In genomic region chr6:32588056-32588671, GRCm38 (mm10) we compare ENCODE assay signal across 8 mouse cellular contexts. TPM values are rescaled to one million over a fixed set of nuclear protein-coding genes. Genes with fewer than 3 reads are reported as not detected.
DNase-seq lines count a peak whose midpoint lies in the region; ATAC-seq and TF ChIP-seq lines count a peak whose summit lies in the region.

TSS of gene Plxna4 (minus strand) at chr6:32588192.

- H3K27ac ChIP-seq in spleen, adult 2 months (ENCODE audit: insufficient read depth, low read length), result no peak within 1 kb of the TSS
- 0 out of 2 replicates have a peak within 1 kb of the TSS, but pooled peaks have one; percentile 11 for H3K27ac ChIP-seq in embryonic facial prominence, embryonic 15.5 days (replicated peaks)
- H3K27ac ChIP-seq in heart, embryonic 10.5 days, result peak within 1 kb of the TSS; percentile 94
- H3K27ac ChIP-seq in kidney, embryonic 15.5 days, result no peak within 1 kb of the TSS

- peak within 1 kb of the TSS; percentile 42 for H3K4me3 ChIP-seq in spleen, adult 2 months (ENCODE audit: extremely low read depth, insufficient read depth, insufficient read length)
- H3K4me3 ChIP-seq in embryonic facial prominence, embryonic 15.5 days (replicated peaks), result peak within 1 kb of the TSS; percentile 64
- peak within 1 kb of the TSS; percentile 97 for H3K4me3 ChIP-seq in heart, embryonic 10.5 days
- peak within 1 kb of the TSS; percentile 69 for H3K4me3 ChIP-seq in kidney, embryonic 15.5 days (replicated peaks)
- H3K4me3 ChIP-seq in myocyte, result peak within 1 kb of the TSS; percentile 21

- no peak for TF ChIP-seq CTCF in spleen, adult 2 months (IDR thresholded peaks at IDR 0.05; ENCODE audit: extremely low read depth, insufficient read depth, insufficient read length, insufficient replicate concordance)

- TF ChIP-seq POLR2A in spleen, adult 2 months (IDR thresholded peaks at IDR 0.05; ENCODE audit: low read depth, low read length), result no peak
- no peak for TF ChIP-seq POLR2A in myocyte (IDR thresholded peaks at IDR 0.05; ENCODE audit: insufficient read length, low read depth)

- no peaks in the 10 kb centered on the region for H3K9me3 ChIP-seq in embryonic facial prominence, embryonic 15.5 days (replicated peaks)
- no peaks in the 10 kb centered on the region for H3K9me3 ChIP-seq in heart, embryonic 10.5 days
- H3K9me3 ChIP-seq in kidney, embryonic 15.5 days (replicated peaks), result no peaks in the 10 kb centered on the region

- H3K4me1 ChIP-seq in spleen, adult 2 months (ENCODE audit: control insufficient read depth, insufficient read depth, insufficient read length), result no peaks in the 10 kb centered on the region
- peaks cover 38% of the 10 kb centered on the region for H3K4me1 ChIP-seq in embryonic facial prominence, embryonic 15.5 days
- peaks cover 66% of the 10 kb centered on the region for H3K4me1 ChIP-seq in heart, embryonic 10.5 days
- peaks cover 27% of the 10 kb centered on the region for H3K4me1 ChIP-seq in kidney, embryonic 15.5 days

- H3K4me2 ChIP-seq in embryonic facial prominence, embryonic 15.5 days (replicated peaks), result peak within 1 kb of the TSS; percentile 99
- H3K4me2 ChIP-seq in kidney, embryonic 15.5 days, result peak within 1 kb of the TSS; percentile 100
- H3K4me2 ChIP-seq in myocyte (ENCODE audit: low read depth), result peak within 1 kb of the TSS; percentile 77

- no peaks in the 10 kb centered on the region for H3K79me2 ChIP-seq in myocyte (ENCODE audit: control insufficient read depth, insufficient read depth)

- peak within 1 kb of the TSS; percentile 6 for H3ac ChIP-seq in myocyte (ENCODE audit: control insufficient read depth, insufficient read length)

- ATAC-seq in embryonic facial prominence, embryonic 15.5 days (ENCODE audit: insufficient number of reproducible peaks, low FRiP score, low TSS enrichment, low read depth), result peak; percentile 51
- peak; percentile 85 for ATAC-seq in kidney, embryonic 15.5 days (replicated peaks; ENCODE audit: low FRiP score)

- H3K36me3 ChIP-seq in spleen, adult 2 months (ENCODE audit: control insufficient read depth, insufficient read depth, low read length), result no peaks in the 10 kb centered on the region
- no peaks in the 10 kb centered on the region for H3K36me3 ChIP-seq in embryonic facial prominence, embryonic 15.5 days
- no peaks in the 10 kb centered on the region for H3K36me3 ChIP-seq in heart, embryonic 10.5 days
- H3K36me3 ChIP-seq in kidney, embryonic 15.5 days, result no peaks in the 10 kb centered on the region
- H3K36me3 ChIP-seq in myocyte (ENCODE audit: control insufficient read depth, insufficient read depth), result no peaks in the 10 kb centered on the region

- no peak for DNase-seq in spleen, adult 2 months (ENCODE audit: low read depth in 1 of 2, low spot score in 2 of 2)
- DNase-seq in spleen, postnatal 36 days (ENCODE audit: low spot score in 2 of 2), result no peak
- DNase-seq in heart, embryonic 10.5 days (ENCODE audit: low spot score), result peak; percentile 86
- peak; percentile 60 for DNase-seq in liver
- peak; percentile 45 for DNase-seq in testis, postnatal 14 days (ENCODE audit: low spot score)

- H3K27me3 ChIP-seq in spleen, adult 2 months (ENCODE audit: control insufficient read depth, insufficient read depth, low read length), result peaks cover 10% of the 10 kb centered on the region
- peaks cover 81% of the 10 kb centered on the region for H3K27me3 ChIP-seq in embryonic facial prominence, embryonic 15.5 days
- peaks cover 31% of the 10 kb centered on the region; the same call in 1 of the 2 replicates for H3K27me3 ChIP-seq in heart, embryonic 10.5 days (ENCODE audit: insufficient read depth, poor library complexity, severe bottlenecking)
- H3K27me3 ChIP-seq in kidney, embryonic 15.5 days, result peaks cover 92% of the 10 kb centered on the region
- H3K27me3 ChIP-seq in myocyte (ENCODE audit: control insufficient read depth, insufficient read depth, insufficient read length), result peaks cover 27% of the 10 kb centered on the region

- peak within 1 kb of the TSS; percentile 51 for H3K9ac ChIP-seq in embryonic facial prominence, embryonic 15.5 days
- H3K9ac ChIP-seq in kidney, embryonic 15.5 days, result peak within 1 kb of the TSS; percentile 69

- 3% methylated on average over 24 of the region's 55 CpGs for WGBS in spleen, adult 2 months
- WGBS in embryonic facial prominence, embryonic 15.5 days, result 1% methylated on average over 31 of the region's 55 CpGs
- WGBS in heart, embryonic 10.5 days, result under 1% methylated on average over 47 of the region's 55 CpGs
- WGBS in kidney, embryonic 15.5 days, result 1% methylated on average over 21 of the region's 55 CpGs

TF ChIP-seq in myocyte, 11 proteins besides CTCF, POLR2A, EP300 and RAD21:
- TF ChIP-seq POLR2AphosphoS2 (IDR thresholded peaks at IDR 0.05; ENCODE audit: insufficient read length, low read depth) (no peak), CEBPB (IDR thresholded peaks at IDR 0.05; ENCODE audit: insufficient read depth, poor library complexity, severe bottlenecking) (no peak), MYOD1 (IDR thresholded peaks at IDR 0.05; ENCODE audit: control insufficient read depth in 1 of 3, insufficient read length in 2 of 3, low read depth in 2 of 3) (no peak), REST (IDR thresholded peaks at IDR 0.05; ENCODE audit: insufficient read depth, insufficient read length) (no peak), MYOG (IDR thresholded peaks at IDR 0.05; ENCODE audit: control insufficient read depth in 1 of 3, insufficient read depth in 1 of 3, insufficient read length in 2 of 3, low read depth in 2 of 3) (no peak), SRF (IDR thresholded peaks at IDR 0.05; ENCODE audit: control insufficient read depth, insufficient read length, low read depth) (no peak)

RNA-seq across cellular contexts. Expression of gene Plxna4, which starts in this region (rescaled TPM):
- 0.89 and 1.0 TPM in 2 replicates for polyA plus RNA-seq in spleen, adult 2 months (2012; rRNA removed)
- 2.6 and 3.1 TPM in 2 replicates for polyA plus RNA-seq in embryonic facial prominence, embryonic 15.5 days (2015; fragmentation: Nextera tagmentation; extraction: Ambion mirVana)
- 7.2 and 7.8 TPM in 2 replicates for polyA plus RNA-seq in heart, embryonic 10.5 days (2016; fragmentation: Nextera tagmentation; extraction: Ambion mirVana)
- polyA plus RNA-seq in kidney, embryonic 15.5 days (2015; fragmentation: Nextera tagmentation; extraction: Ambion mirVana), result 1.2 and 2.0 TPM in 2 replicates
- 0.70 TPM for polyA plus RNA-seq in myocyte (2012; fragmentation: generic; extraction: Trizol)

Comparison
In these comparisons a context has a peak if more than half of its experiments do, and no peak if none do; other contexts are left out.
1. DNase-seq: peak in heart, embryonic 10.5 days (single experiment), liver (single experiment) and testis, postnatal 14 days (single experiment); none in spleen, adult 2 months (0 of 2) and spleen, postnatal 36 days (0 of 2).
2. H3K27ac ChIP-seq: peak in embryonic facial prominence, embryonic 15.5 days (single experiment) and heart, embryonic 10.5 days (single experiment); none in spleen, adult 2 months (single experiment) and kidney, embryonic 15.5 days (single experiment).
3. H3K4me3 ChIP-seq: peak in every context shown above with its lines; median percentile 97 in heart, embryonic 10.5 days; 69 in kidney, embryonic 15.5 days; 64 in embryonic facial prominence, embryonic 15.5 days; 42 in spleen, adult 2 months; 21 in myocyte.
4. Peak in every context shown above with its lines, with median percentiles within 50 percentile points of each other: H3K4me2 ChIP-seq.